Mouse (Mus musculus) ES-E14 (cell line): Measurements from ENCODE around the gene Rps18. TPM values are rescaled to one million over a fixed set of nuclear protein-coding genes. Genes with fewer than 3 reads are reported as not detected.

Source experiments
- DNase-seq: peaks from one replicate; pipeline ENCODE4 v3.0.0-alpha.2; 2013; ENCODE audit warnings: low read depth, low spot score
- H3K27ac ChIP-seq: 2 replicates; pipeline ENCODE4 v1.5.1; 2012; ENCODE audit warnings: low read depth, mild to moderate bottlenecking, low read length, moderate library complexity, mixed read lengths; ENCODE audit not compliant: poor library complexity, insufficient read depth, severe bottlenecking
- H3K36me3 ChIP-seq: 2 replicates; pipeline ENCODE4 v1.6.1; 2012; ENCODE audit warnings: mild to moderate bottlenecking, low read length, moderate library complexity, mixed read lengths; ENCODE audit not compliant: control insufficient read depth, poor library complexity, insufficient read depth, severe bottlenecking
- H3K4me1 ChIP-seq, 2 experiments: fragments of 150-350 bp in 1 of 2; sonication (generic) in 1 of 2; 2 replicates each; pipeline ENCODE4 v1.6.1; 2012; ENCODE audit warnings: low read length in 2 of 2, mild to moderate bottlenecking in 1 of 2, mixed read lengths in 1 of 2; ENCODE audit not compliant: control insufficient read depth in 2 of 2, insufficient read depth in 2 of 2, poor library complexity in 1 of 2
- H3K4me3 ChIP-seq, 2 experiments: fragments of 150-350 bp in 1 of 2; sonication (generic) in 1 of 2; 2 replicates each; pipeline ENCODE4 v1.5.1; 2012; ENCODE audit warnings: low read length in 2 of 2, low read depth in 1 of 2, mild to moderate bottlenecking in 1 of 2, mixed read lengths in 1 of 2; ENCODE audit not compliant: insufficient read depth in 1 of 2, poor library complexity in 1 of 2, severe bottlenecking in 1 of 2
- H3K9ac ChIP-seq: 2 replicates; pipeline ENCODE4 v1.6.1; 2012; ENCODE audit warnings: low read depth, mild to moderate bottlenecking, low read length, mixed read lengths; ENCODE audit not compliant: poor library complexity, insufficient read depth, severe bottlenecking
- H3K9me3 ChIP-seq: fragments of 150-350 bp; sonication (generic); 2 replicates; pipeline ENCODE4 v1.6.1; 2012; ENCODE audit warnings: low read depth, mild to moderate bottlenecking, low read length; ENCODE audit not compliant: control insufficient read depth, insufficient read depth
- CHD2 ChIP-seq: IDR thresholded peaks from 2 replicates; pipeline ENCODE4 v1.6.1; 2014; ENCODE audit warnings: mild to moderate bottlenecking, low read depth, low read length, inconsistent platforms
- HCFC1 ChIP-seq: IDR thresholded peaks from 2 replicates; pipeline ENCODE4 v1.6.1; 2012; ENCODE audit warnings: low read length, inconsistent platforms, borderline replicate concordance; ENCODE audit not compliant: insufficient read depth
- MAFK ChIP-seq: IDR thresholded peaks from 2 replicates; pipeline ENCODE4 v1.6.1; 2014; ENCODE audit warnings: mild to moderate bottlenecking, low read depth, low read length, inconsistent platforms; ENCODE audit not compliant: insufficient read depth
- ZC3H11A ChIP-seq: IDR thresholded peaks from 2 replicates; pipeline ENCODE4 v1.6.1; 2012; ENCODE audit warnings: low read depth, mild to moderate bottlenecking, inconsistent platforms, low read length, borderline replicate concordance
- ZNF384 ChIP-seq: IDR thresholded peaks from 2 replicates; pipeline ENCODE4 v1.6.1; 2012; ENCODE audit warnings: low read depth, low read length, inconsistent platforms
- in situ Hi-C, 2 experiments: fragments of 600-800 bp; cut with MboI; formaldehyde crosslinking; loops; one replicate each; pipeline ENCODE4 v1.15.1; 2025; ENCODE audit warnings: low sequenced_read_pairs in 2 of 2, inconsistent platforms in 1 of 2; ENCODE audit not compliant: unreplicated experiment in 2 of 2
- total RNA-seq: library from RNA; depleted of rRNA; stranded (reverse); fragments of 300-350 nt; gene quantifications from 2 replicates; pipeline ENCODE4 v1.2.3, GENCODE M21; 2012

Rps18 gene
- total RNA-seq, 1 experiment = 4,706 TPM

GRCm38 (mm10) chr17:33921361-33921760, 34.4 kb downstream of the Rps18 start:
- TF ChIP-seq ZNF384 (no peak), MAFK (no peak), ZC3H11A (no peak), HCFC1 (no peak), CHD2 (no peak)
- in situ Hi-C loops = no loop called here
- Histone ChIP-seq H3K9ac (no peak overlapping the region), H3K4me1 (peaks cover 0 to 34% of the 10 kb centered on the region in 2 experiments; a peak in 2 of 4 replicates), H3K27ac (no peak overlapping the region), H3K36me3 (peaks cover 15% of the 10 kb centered on the region; the same call in 1 of the 2 replicates), H3K9me3 (no peaks in the 10 kb centered on the region), H3K4me3 (no peak overlapping the region)
- no peak for DNase-seq

DNA sequence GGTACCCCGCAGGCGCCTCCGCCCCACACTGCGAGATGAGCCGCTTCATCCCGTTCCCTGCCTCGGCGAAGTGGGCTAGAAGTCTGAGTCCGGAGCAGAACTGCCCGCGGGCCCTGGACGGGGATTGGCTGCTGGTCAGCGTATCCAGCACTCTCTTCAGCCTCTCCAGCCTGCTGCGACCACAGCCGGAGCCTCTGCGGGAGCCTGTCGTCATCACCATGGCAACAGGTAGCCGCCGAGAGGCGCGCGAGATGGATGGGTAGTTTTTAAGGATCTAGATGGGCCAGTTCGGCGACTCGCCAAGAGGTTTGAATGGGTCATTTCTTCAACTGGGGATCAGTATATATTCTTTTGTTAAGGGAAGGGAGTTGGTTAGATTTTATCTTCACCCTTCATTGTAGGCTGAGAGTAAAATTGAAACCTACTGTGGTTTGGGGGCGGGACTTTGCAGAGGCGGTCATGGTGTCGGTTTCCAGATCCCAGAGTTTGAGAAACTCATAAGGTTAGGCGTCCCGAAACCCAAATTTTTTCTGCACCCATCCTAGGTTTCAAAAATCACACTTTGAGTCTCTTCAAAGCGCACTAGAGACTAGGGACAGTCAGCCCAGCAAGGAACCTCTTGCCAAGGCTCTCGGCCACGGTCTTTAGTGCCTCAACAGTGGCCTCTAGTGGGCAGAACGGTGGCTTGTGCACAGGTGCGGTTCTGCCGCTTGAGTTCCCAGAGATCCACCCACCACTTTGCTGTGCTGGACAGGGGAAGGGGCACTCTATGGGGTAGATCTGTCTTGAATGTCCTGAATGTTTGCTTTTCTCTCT, 35.3 kb downstream of the Rps18 start:
- H3K9me3 ChIP-seq = no peaks in the 10 kb centered on the region
- H3K4me1 ChIP-seq = peaks cover 0 to 28% of the 10 kb centered on the region in 2 experiments; a peak in 2 of 4 replicates
- H3K4me3 ChIP-seq = peak overlapping the region; percentile 63 to 64
- H3K9ac ChIP-seq = peak overlapping the region; percentile 60
- H3K36me3 ChIP-seq = peaks cover 10% of the 10 kb centered on the region; the same call in 1 of the 2 replicates
- TF ChIP-seq HCFC1 (0 out of 2 replicates have a peak, but pooled peaks have one; percentile 40), CHD2 (no peak)
- in situ Hi-C loops = no loop called here
- H3K27ac ChIP-seq = no peak overlapping the region
- DNase-seq = peak; percentile 83

- Histone ChIP-seq H3K9me3 (no peaks in the 10 kb centered on the region), H3K9ac (peak overlapping the region; percentile 60), H3K27ac (peak overlapping the region; percentile 15; the same call in 1 of the 2 replicates), H3K36me3 (peaks cover 12% of the 10 kb centered on the region; the same call in 1 of the 2 replicates), H3K4me3 (peak overlapping the region; percentile 63 to 64), H3K4me1 (peaks cover 0 to 25% of the 10 kb centered on the region in 2 experiments; a peak in 2 of 4 replicates)
- no peak for DNase-seq
- in situ Hi-C loops = no loop called here
- TF ChIP-seq ZNF384 = no peak
- no peak for TF ChIP-seq ZC3H11A
- TF ChIP-seq CHD2 = no peak
- TF ChIP-seq HCFC1 = no peak
- TF ChIP-seq MAFK = no peak
Measured at GRCm38 (mm10) chr17:33919351-33920281, 36.2 kb downstream of the Rps18 start.

GRCm38 (mm10) chr17:33918293-33919203, 37.3 kb downstream of the Rps18 start:
- peak overlapping the region; percentile 46 for H3K9ac ChIP-seq
- in situ Hi-C loops = no loop called here
- no peaks in the 10 kb centered on the region for H3K9me3 ChIP-seq
- H3K27ac ChIP-seq = no peak overlapping the region
- peaks cover 0 to 23% of the 10 kb centered on the region in 2 experiments; a peak in 2 of 4 replicates for H3K4me1 ChIP-seq
- peaks cover 20% of the 10 kb centered on the region for H3K36me3 ChIP-seq
- no peak for TF ChIP-seq ZNF384
- TF ChIP-seq ZC3H11A = no peak
- no peak for TF ChIP-seq HCFC1
- TF ChIP-seq MAFK = no peak
- no peak for TF ChIP-seq CHD2
- no peak for DNase-seq
- H3K4me3 ChIP-seq = peak overlapping the region; percentile 63 to 64
